Mouse (Mus musculus) CH12.LX (cell line): ENCODE data around the gene Hoxc5.

Experiments used
- CTCF ChIP-seq, 2 experiments: IDR thresholded peaks in 1 of 2; conservative IDR thresholded peaks in 1 of 2; 2 replicates each; pipeline ENCODE4 v1.5.1; 2011 to 2012; ENCODE audit warnings: low read depth in 2 of 2, low read length in 2 of 2, improper control_type of control experiment in 1 of 2, inconsistent platforms in 1 of 2, mild to moderate bottlenecking in 1 of 2, moderate library complexity in 1 of 2
- E2F4 ChIP-seq: IDR thresholded peaks from 2 replicates; pipeline ENCODE4 v1.6.1; 2011; ENCODE audit warnings: low read depth, low read length, improper control_type of control experiment; ENCODE audit not compliant: insufficient replicate concordance
- EP300 ChIP-seq: IDR thresholded peaks from 2 replicates; pipeline ENCODE4 v1.6.1; 2011; ENCODE audit warnings: low read length, improper control_type of control experiment
- GABPA ChIP-seq: IDR thresholded peaks from 2 replicates; pipeline ENCODE4 v1.6.1; 2012; ENCODE audit warnings: low read depth, low read length, improper control_type of control experiment, inconsistent platforms; ENCODE audit not compliant: insufficient replicate concordance
- JUND ChIP-seq: conservative IDR thresholded peaks from 2 replicates; pipeline ENCODE4 v1.6.1; 2011; ENCODE audit warnings: low read depth, low read length, improper control_type of control experiment
- POLR2A ChIP-seq: IDR thresholded peaks from 2 replicates; pipeline ENCODE4 v1.6.1; 2011; ENCODE audit warnings: low read depth, mild to moderate bottlenecking, improper control_type of control experiment, low read length
- SIN3A ChIP-seq: IDR thresholded peaks from 2 replicates; pipeline ENCODE4 v1.6.1; 2012; ENCODE audit warnings: low read length, improper control_type of control experiment, inconsistent platforms
- TBP ChIP-seq: conservative IDR thresholded peaks from 2 replicates; pipeline ENCODE4 v1.6.1; 2011; ENCODE audit warnings: low read depth, low read length, improper control_type of control experiment
- TCF12 ChIP-seq: IDR thresholded peaks from 2 replicates; pipeline ENCODE4 v1.6.1; 2014; ENCODE audit warnings: low read depth, mild to moderate bottlenecking, inconsistent platforms, low read length, improper control_type of control experiment
- USF1 ChIP-seq: IDR thresholded peaks from 2 replicates; pipeline ENCODE4 v1.6.1; 2014; ENCODE audit warnings: low read depth, mild to moderate bottlenecking, inconsistent platforms, low read length, improper control_type of control experiment

- no peak for TF ChIP-seq EP300
- no peak for TF ChIP-seq USF1
- no peak for TF ChIP-seq JUND
- TF ChIP-seq GABPA: no peak
- no peak for TF ChIP-seq POLR2A
- no peak for TF ChIP-seq TBP
- TF ChIP-seq SIN3A: no peak
- no peak for TF ChIP-seq E2F4
- no peak for TF ChIP-seq TCF12
- TF ChIP-seq CTCF (conservative IDR thresholded peaks at IDR 0.05 in 1 of 2, IDR thresholded peaks at IDR 0.05 in 1 of 2; ENCODE audit: low read depth in 2 of 2, low read length in 2 of 2): no peak
Measured at GRCm38 (mm10) chr15:102927032-102927645, 40.1 kb upstream of the Hoxc5 start.
